Mouse (Mus musculus) liver, embryonic 15.5 days (tissue): ENCODE data around the gene Myl12a. TPM values are rescaled to one million over a fixed set of nuclear protein-coding genes. Genes with fewer than 3 reads are reported as not detected.

Experiments
- polyA plus RNA-seq: library from polyadenylated mRNA; unstranded; fragments of >200 nt; fragmentation: Nextera tagmentation; extraction: Ambion mirVana; gene quantifications from 2 replicates; pipeline ENCODE4 v1.2.1, GENCODE M21; 2015

Myl12a gene
- polyA plus RNA-seq, 1 experiment from 2014 or later: 186 TPM

Other genes with a start within 250 kb of the Myl12a start
- gene Tgif1, start 149.3 kb downstream of the Myl12a start, polyA plus RNA-seq: 8.0 and 9.1 TPM in 2 replicates
- gene Myom1, start 245 bp downstream of the Myl12a start, polyA plus RNA-seq: 1.3 and 2.6 TPM in 2 replicates
- 42.3 and 46.7 TPM in 2 replicates for gene Lpin2, start 179.7 kb upstream of the Myl12a start, polyA plus RNA-seq